Mouse (Mus musculus) ES-Bruce4 (cell line): Measurements from ENCODE around the gene Mcl1.

Experiments used
- CTCF ChIP-seq: IDR thresholded peaks from one replicate; pipeline ENCODE4 v1.8.1; 2011; ENCODE audit warnings: low read depth, low read length
- EP300 ChIP-seq: IDR thresholded peaks from 2 replicates; pipeline ENCODE4 v1.6.1; 2011; ENCODE audit warnings: low read depth, low read length; ENCODE audit not compliant: insufficient read depth
- POLR2A ChIP-seq: IDR thresholded peaks from one replicate; pipeline ENCODE4 v1.8.1; 2011; ENCODE audit warnings: low read length; ENCODE audit not compliant: insufficient read depth

GRCm38 (mm10) chr3:95645313-95646235, 13.0 kb upstream of the Mcl1 start:
- TF ChIP-seq POLR2A (no peak), CTCF (no peak), EP300 (peak; percentile 92)
